Mouse (Mus musculus) CH12F3 (cell line): Measurements from ENCODE around the gene Wdr43.
"Not testable (repeated sequence)": the region's sequence is repeated elsewhere in the genome, so short reads cannot be mapped to it uniquely, and the experiment has no call there.

Experiments used
- in situ Hi-C: fragments of 300-500 bp; cut with MboI; formaldehyde crosslinking; loops from 2 replicates; pipeline ENCODE4 v1.14.3; 2020; ENCODE audit warnings: low sequenced_read_pairs

Gene Wdr43

GRCm38 (mm10) chr17:71615638-71616318 lies at the start of gene Wdr43:
TSS of gene Wdr43 (plus strand) at chr17:71615895.
- in situ Hi-C loops, result no loop called here

GRCm38 (mm10) chr17:71579176-71579705 lies 36.5 kb upstream of the Wdr43 start:
- in situ Hi-C loops, result no loop called here

- in situ Hi-C loops, result no loop called here
These were observed 17.6 kb upstream of the Wdr43 start for GRCm38 (mm10) chr17:71597881-71598658.

- in situ Hi-C loops, result no loop called here
These were observed 16.8 kb upstream of the Wdr43 start for GRCm38 (mm10) chr17:71598659-71599554.

GRCm38 (mm10) chr17:71616319-71617032 lies 781 bp downstream of the Wdr43 start:
- in situ Hi-C loops, result no loop called here

GRCm38 (mm10) chr17:71617033-71617362 lies 1.3 kb downstream of the Wdr43 start:
- in situ Hi-C loops, result no loop called here

GRCm38 (mm10) chr17:71617974-71618373 lies 2.3 kb downstream of the Wdr43 start:
- in situ Hi-C loops, result no loop called here

GRCm38 (mm10) chr17:71631806-71632205 lies 16.1 kb downstream of the Wdr43 start:
- in situ Hi-C loops, result no loop called here

- in situ Hi-C loops, result no loop called here
These were observed 17.7 kb downstream of the Wdr43 start for GRCm38 (mm10) chr17:71633350-71633749.

- in situ Hi-C loops, result no loop called here
These were observed 21.1 kb downstream of the Wdr43 start for GRCm38 (mm10) chr17:71636786-71637185.

- in situ Hi-C loops, result no loop called here
These were observed 22.1 kb downstream of the Wdr43 start for GRCm38 (mm10) chr17:71637750-71638265.

- in situ Hi-C loops, result not testable (repeated sequence)
These were observed 23.4 kb downstream of the Wdr43 start for GRCm38 (mm10) chr17:71639056-71639455.

- in situ Hi-C loops, result no loop called here
These were observed 24.9 kb downstream of the Wdr43 start for GRCm38 (mm10) chr17:71640421-71641085.

GRCm38 (mm10) chr17:71642190-71642589 lies 26.5 kb downstream of the Wdr43 start:
- in situ Hi-C loops, result no loop called here

- in situ Hi-C loops, result no loop called here
These were observed 34.3 kb downstream of the Wdr43 start for GRCm38 (mm10) chr17:71650011-71650410.

GRCm38 (mm10) chr17:71652495-71652894 lies 36.8 kb downstream of the Wdr43 start:
- in situ Hi-C loops, result no loop called here

GRCm38 (mm10) chr17:71652934-71653333 lies 37.2 kb downstream of the Wdr43 start:
- in situ Hi-C loops, result no loop called here

- in situ Hi-C loops, result no loop called here
These were observed 41.8 kb downstream of the Wdr43 start for GRCm38 (mm10) chr17:71657521-71657920.

GRCm38 (mm10) chr17:71658666-71659065 lies 43.0 kb downstream of the Wdr43 start:
- in situ Hi-C loops, result no loop called here

GRCm38 (mm10) chr17:71660390-71660789 lies 44.7 kb downstream of the Wdr43 start:
- in situ Hi-C loops, result loop anchor here (5.0 kb wide), 1 partner anchor 212 kb away; no protein-coding TSS in a partner anchor
